Mouse (Mus musculus): ENCODE measurements around the gene Nrxn3. TPM values are rescaled to one million over a fixed set of nuclear protein-coding genes. Genes with fewer than 3 reads are reported as not detected.

The Nrxn3 gene
- total RNA-seq, 2 experiments from 2014 or later = 153 to 159 TPM

- intact Hi-C loops (cut with DNase I) = no loop called here
- DNase-seq = peak; percentile 61
Observed at GRCm38 (mm10) chr12:88910761-88911160, 188.1 kb downstream of the Nrxn3 start.

GRCm38 (mm10) chr12:88916752-88917151, 194.1 kb downstream of the Nrxn3 start:
- intact Hi-C loops (cut with DNase I) = no loop called here

DNA sequence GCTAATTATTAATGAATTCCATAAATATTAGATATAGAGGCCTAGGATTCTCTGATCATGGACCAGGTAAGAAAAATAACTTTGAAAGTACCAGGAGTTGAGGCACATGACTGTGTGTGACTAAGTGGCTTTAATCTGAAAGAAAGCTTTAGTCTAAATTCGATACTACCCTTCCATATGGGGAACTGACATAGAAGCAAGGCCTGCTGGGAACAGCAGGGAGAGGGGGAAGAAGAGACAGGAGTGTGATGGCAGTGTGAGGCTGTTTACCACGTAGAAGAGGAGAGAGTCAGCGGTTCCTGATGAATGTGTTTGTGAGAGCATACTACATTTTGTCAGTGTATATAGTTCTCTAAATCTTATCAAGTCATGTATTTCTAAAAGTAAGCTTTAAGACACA, 202.2 kb downstream of the Nrxn3 start:
- intact Hi-C loops (cut with DNase I) = no loop called here
- DNase-seq = no peak

More at GRCm38 (mm10) chr12:88916752-88917151, 194.1 kb downstream of the Nrxn3 start:
- peak; percentile 64 for DNase-seq

- intact Hi-C loops (cut with DNase I) = no loop called here
- no peak for DNase-seq
Observed at GRCm38 (mm10) chr12:88926306-88926705, 203.6 kb downstream of the Nrxn3 start.

GRCm38 (mm10) chr12:88931713-88932112, 209.0 kb downstream of the Nrxn3 start:
- intact Hi-C loops (cut with DNase I) = no loop called here
- peak; percentile 63 for DNase-seq

DNA sequence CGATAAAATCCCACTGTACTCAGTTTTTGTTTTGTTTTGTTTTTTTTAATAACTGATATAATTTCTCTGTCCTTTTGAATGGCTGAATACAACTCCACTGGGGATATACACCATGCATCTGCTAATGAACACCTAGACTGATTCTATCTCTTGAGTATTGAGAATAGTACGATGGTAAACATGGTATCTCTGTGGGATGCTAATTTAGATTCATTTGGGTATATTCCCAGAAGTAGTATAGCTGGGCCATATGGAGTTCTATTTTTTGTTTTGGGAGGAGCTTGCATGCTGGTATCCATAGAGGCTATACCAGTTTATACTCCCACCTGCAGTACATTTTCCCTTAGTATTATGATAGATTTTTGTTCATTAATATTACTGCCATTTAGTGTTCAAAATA, 217.0 kb downstream of the Nrxn3 start:
- no peak for DNase-seq

DNA sequence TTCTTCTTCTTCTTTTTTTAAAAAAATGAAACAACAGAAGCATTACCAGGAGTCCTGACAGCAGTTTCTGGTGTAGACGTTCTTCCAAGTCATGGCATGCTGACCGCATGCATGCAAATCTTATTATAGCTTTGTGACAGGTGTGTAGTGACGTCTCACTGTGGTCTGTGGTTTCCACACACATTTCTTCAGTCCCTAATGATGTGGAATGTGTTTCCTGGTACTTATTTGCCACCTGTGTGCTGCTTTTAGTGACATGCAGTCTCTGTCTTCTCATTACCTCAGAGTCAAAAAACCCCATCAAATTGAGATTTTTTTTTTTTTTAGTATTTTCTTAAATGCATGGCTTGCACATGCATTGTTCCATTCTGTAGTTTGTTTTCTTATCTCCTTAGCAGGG, 222.3 kb downstream of the Nrxn3 start:
- intact Hi-C loops (cut with DNase I) = no loop called here
- DNase-seq = no peak

More for the DNA sequence above, 217.0 kb downstream of the Nrxn3 start:
- intact Hi-C loops (cut with DNase I) = no loop called here

- DNase-seq = no peak
- intact Hi-C loops (cut with DNase I) = no loop called here
Observed at GRCm38 (mm10) chr12:88949870-88950269, 227.2 kb downstream of the Nrxn3 start.

DNA sequence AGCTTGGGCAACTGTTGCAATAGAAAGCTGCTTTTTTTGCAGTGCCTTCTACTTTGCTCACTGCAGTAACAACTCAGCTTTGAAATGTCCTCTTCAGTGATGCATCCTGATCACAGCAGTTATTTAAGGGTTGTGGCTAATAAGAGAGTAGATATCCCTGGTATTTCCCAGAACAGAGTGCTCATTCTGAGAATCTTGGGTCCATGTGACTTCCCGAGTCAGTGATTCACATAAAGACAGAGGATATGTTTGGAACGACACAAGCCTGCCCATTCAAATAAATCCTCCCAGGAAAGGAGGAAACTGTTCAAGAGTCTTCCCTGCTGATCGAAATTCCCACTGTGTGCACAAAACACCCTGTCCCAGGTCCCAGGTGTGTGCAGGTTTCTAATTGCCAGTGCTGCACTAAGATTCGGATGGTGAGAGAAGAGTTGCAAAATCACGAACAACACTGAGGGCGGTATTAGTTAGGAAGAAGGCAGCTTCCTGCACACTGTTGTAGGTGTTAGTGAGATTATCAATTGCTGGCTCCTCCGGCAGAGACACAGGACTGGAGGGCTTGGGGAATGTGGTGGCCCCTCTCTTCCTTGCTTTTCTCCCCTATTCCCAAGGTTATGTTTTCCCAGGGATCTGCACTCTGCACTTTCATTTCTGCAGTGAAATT, 230.4 kb downstream of the Nrxn3 start:
- DNase-seq = no peak

GRCm38 (mm10) chr12:88953801-88954200, 231.1 kb downstream of the Nrxn3 start:
- no peak for DNase-seq
- intact Hi-C loops (cut with DNase I) = no loop called here

More for the DNA sequence above, 230.4 kb downstream of the Nrxn3 start:
- intact Hi-C loops (cut with DNase I) = no loop called here

- no peak for DNase-seq
- intact Hi-C loops (cut with DNase I) = no loop called here
Observed at GRCm38 (mm10) chr12:88957431-88957830, 234.8 kb downstream of the Nrxn3 start.

DNA sequence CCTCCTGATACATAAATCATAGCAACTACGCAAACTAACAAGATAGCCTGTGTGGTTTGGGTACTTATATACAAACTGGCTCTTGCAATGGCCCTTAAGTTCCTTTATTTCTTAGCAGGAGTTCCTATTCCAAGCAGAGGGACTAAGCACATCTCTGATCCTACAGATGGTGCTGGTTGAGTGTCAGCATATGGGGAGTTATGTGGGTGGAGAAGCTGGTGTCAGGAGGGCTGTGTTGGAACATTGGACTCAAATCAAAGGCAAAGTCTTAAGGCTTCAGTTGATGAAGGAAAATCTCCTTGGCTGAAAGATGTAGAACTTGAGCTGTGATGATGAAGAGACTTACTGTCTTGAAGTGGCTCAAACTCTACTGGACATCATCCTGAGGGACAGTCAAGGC, 238.1 kb downstream of the Nrxn3 start:
- no peak for DNase-seq
- intact Hi-C loops (cut with DNase I) = no loop called here

- no peak for DNase-seq
- intact Hi-C loops (cut with DNase I) = no loop called here
Observed at GRCm38 (mm10) chr12:88966329-88966728, 243.7 kb downstream of the Nrxn3 start.

DNA sequence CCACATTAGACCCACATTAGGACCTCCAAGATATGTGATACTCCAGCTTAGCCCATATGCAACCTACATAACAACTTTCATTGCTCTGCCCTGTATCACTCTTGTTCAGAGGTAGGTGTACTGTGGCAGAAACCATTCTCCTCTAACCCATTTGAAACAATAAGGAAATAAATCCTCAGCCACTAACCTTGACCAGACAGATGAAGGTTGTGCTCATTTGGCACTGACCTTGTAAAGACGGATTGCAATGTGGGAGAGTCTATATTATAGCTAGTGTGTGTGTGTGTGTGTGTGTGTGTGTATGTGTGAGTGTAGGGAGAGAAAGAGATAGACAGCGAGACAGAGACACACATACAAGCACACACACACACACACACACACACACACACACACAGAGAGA, 253.9 kb downstream of the Nrxn3 start:
- no peak for DNase-seq
- intact Hi-C loops (cut with DNase I) = no loop called here

- intact Hi-C loops (cut with DNase I) = loop anchor here (10.0 kb wide), 1 partner anchor 259 kb away; the partner anchor contains the start of gene Nrxn3
- DNase-seq = peak; percentile 22
Observed at GRCm38 (mm10) chr12:88983688-88984330, 261.1 kb downstream of the Nrxn3 start.

DNA sequence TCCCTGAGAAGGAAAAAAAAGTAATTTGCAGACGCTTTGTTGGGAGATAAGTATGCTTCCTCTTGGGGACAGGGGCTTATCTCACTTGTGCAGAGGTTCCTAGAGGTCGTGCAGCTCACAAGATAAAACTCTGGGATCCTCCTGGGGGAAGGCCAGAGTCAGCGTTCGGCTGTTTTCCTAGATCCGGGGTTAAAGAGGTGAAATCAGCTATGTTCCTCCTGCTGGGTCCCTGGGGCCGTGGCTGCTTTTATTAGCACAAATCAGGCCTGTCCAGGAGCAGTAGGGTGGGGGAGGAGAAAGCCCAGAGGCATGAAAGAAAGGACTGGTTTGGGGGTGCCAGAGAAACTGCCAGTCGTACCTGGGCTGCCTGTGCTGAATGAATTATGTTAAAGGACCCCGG, 261.7 kb downstream of the Nrxn3 start:
- intact Hi-C loops (cut with DNase I) = loop anchor here (10.0 kb wide), 1 partner anchor 260 kb away; the partner anchor contains the start of gene Nrxn3
- DNase-seq = peak; percentile 14

DNA sequence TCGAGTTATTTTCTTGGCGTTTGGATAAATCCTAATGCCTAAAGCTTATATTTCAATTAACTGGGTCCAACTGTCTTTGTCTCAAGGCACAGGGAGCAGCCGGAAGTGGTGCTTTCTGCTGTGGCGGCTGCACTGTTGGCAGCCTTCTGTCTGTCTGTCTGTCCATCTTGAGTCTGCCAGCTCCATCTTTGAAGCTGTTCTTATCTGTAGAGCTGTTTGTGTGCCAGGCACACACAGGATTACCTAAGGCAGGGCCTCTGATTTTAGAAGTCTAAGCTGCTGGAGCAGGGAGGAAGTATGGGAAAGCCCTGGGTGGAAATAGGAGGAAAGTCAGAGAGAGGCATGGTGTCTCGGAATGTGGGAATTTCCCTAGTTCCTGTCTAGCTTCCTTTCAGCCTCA, 262.1 kb downstream of the Nrxn3 start:
- DNase-seq = no peak
- intact Hi-C loops (cut with DNase I) = loop anchor here (10.0 kb wide), 1 partner anchor 260 kb away; the partner anchor contains the start of gene Nrxn3

- intact Hi-C loops (cut with DNase I) = loop anchor here (10.0 kb wide), 1 partner anchor 262 kb away; the partner anchor contains the start of gene Nrxn3
- peak; percentile 21 for DNase-seq
Observed at GRCm38 (mm10) chr12:88987046-88987445, 264.4 kb downstream of the Nrxn3 start.

- no peak for DNase-seq
- intact Hi-C loops (cut with DNase I) = loop anchor here (10.0 kb wide), 1 partner anchor 114 kb away; no protein-coding TSS in a partner anchor
Observed at GRCm38 (mm10) chr12:88990753-88991152, 268.1 kb downstream of the Nrxn3 start.

GRCm38 (mm10) chr12:88992141-88992540, 269.5 kb downstream of the Nrxn3 start:
- DNase-seq = no peak
- intact Hi-C loops (cut with DNase I) = loop anchor here (10.0 kb wide), 1 partner anchor 113 kb away; no protein-coding TSS in a partner anchor

GRCm38 (mm10) chr12:88993788-88994187, 271.1 kb downstream of the Nrxn3 start:
- intact Hi-C loops (cut with DNase I) = loop anchor here (10.0 kb wide), 1 partner anchor 111 kb away; no protein-coding TSS in a partner anchor
- DNase-seq = no peak

DNA sequence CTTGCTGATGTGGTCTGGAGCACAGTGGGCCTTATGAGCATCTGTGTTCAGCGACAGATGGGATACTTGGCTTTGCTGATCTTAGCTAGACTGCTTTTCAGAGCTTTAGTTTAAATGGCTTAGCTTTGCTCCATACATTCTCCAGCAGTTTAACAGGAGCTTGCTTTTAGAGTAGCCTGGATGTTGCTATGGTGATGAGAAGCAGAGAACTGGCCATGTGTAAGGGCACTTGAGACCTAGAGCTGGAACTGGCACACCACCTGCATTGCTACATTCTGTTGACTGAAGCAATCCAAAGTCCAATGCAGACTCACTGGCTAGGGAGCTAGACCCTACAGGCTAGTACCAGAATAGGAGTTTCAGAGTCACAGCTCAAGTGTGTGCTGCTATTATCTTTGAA, 293.8 kb downstream of the Nrxn3 start:
- intact Hi-C loops (cut with DNase I) = no loop called here
- DNase-seq = no peak

Data from left cerebral cortex, postnatal 4 days (tissue).